Mouse (Mus musculus) hindbrain, embryonic 13.5 days (tissue): Measurements from ENCODE around the gene Lrrn2. TPM values are rescaled to one million over a fixed set of nuclear protein-coding genes. Genes with fewer than 3 reads are reported as not detected.
A peak's percentile ranks its signal among the peaks of the same experiment; 100 is the strongest.

Source experiments
- ATAC-seq: fragments of 200-750 bp; cut with Nextera tagmentation; 2 replicates; pipeline ENCODE4 v1.8.0; 2017; ENCODE audit warnings: moderate TSS enrichment; ENCODE audit not compliant: low FRiP score
- H3K27ac ChIP-seq: fragments of 300-500 bp; sonication (generic); 2 replicates; pipeline ENCODE4 v1.5.1; 2015; ENCODE audit warnings: inconsistent platforms, mild to moderate bottlenecking, moderate library complexity
- H3K27me3 ChIP-seq: fragments of 300-500 bp; sonication (generic); 2 replicates; pipeline ENCODE4 v1.6.1; 2015; ENCODE audit warnings: mild to moderate bottlenecking, inconsistent platforms
- H3K36me3 ChIP-seq: fragments of 300-500 bp; sonication (generic); 2 replicates; pipeline ENCODE4 v1.6.1; 2015; ENCODE audit warnings: mild to moderate bottlenecking, inconsistent platforms
- H3K4me1 ChIP-seq: fragments of 300-500 bp; sonication (generic); replicated peaks from 2 replicates; pipeline ENCODE4 v1.6.1; 2015; ENCODE audit warnings: inconsistent platforms
- H3K4me2 ChIP-seq: fragments of 300-500 bp; sonication (generic); 2 replicates; pipeline ENCODE4 v1.6.1; 2015; ENCODE audit warnings: inconsistent platforms, mild to moderate bottlenecking, moderate library complexity
- H3K4me3 ChIP-seq: fragments of 300-500 bp; sonication (generic); 2 replicates; pipeline ENCODE4 v1.5.1; 2015; ENCODE audit warnings: mild to moderate bottlenecking, inconsistent platforms
- H3K9ac ChIP-seq: fragments of 300-500 bp; sonication (generic); 2 replicates; pipeline ENCODE4 v1.6.1; 2015; ENCODE audit warnings: mild to moderate bottlenecking, inconsistent platforms
- H3K9me3 ChIP-seq: fragments of 300-500 bp; sonication (generic); 2 replicates; pipeline ENCODE4 v1.6.1; 2016; ENCODE audit warnings: inconsistent platforms
- WGBS: fragments of 180-500 bp; shearing (Covaris S2); methylation state at CpG from one replicate; pipeline ENCODE4 v1.1.7; 2015; 5-methylcytosine and 5-hydroxymethylcytosine counted together
- polyA plus RNA-seq: library from polyadenylated mRNA; unstranded; fragments of >200 nt; fragmentation: Nextera tagmentation; extraction: Ambion mirVana; gene quantifications from 2 replicates; pipeline ENCODE4 v1.2.1, GENCODE M21; 2015

Lrrn2 gene
- polyA plus RNA-seq, 1 experiment from 2014 or later = 27.2 TPM

- no peak overlapping the region for H3K4me2 ChIP-seq
- no peaks in the 10 kb centered on the region for H3K9me3 ChIP-seq
- peaks cover 34% of the 10 kb centered on the region for H3K4me1 ChIP-seq
- 60% methylated on average over 11 of the region's 11 CpGs for WGBS
- no peak overlapping the region; the same call in 1 of the 2 replicates for H3K9ac ChIP-seq
- no peaks in the 10 kb centered on the region for H3K27me3 ChIP-seq
- H3K36me3 ChIP-seq = no peaks in the 10 kb centered on the region
- ATAC-seq = peak; percentile 53
- no peak overlapping the region for H3K4me3 ChIP-seq
- peak overlapping the region; percentile 40; the same call in 1 of the 2 replicates for H3K27ac ChIP-seq
These were observed 10.2 kb downstream of the Lrrn2 start for GRCm38 (mm10) chr1:132890161-132890794.

- ATAC-seq = no peak
- Histone ChIP-seq H3K9ac (no peak overlapping the region), H3K27ac (no peak overlapping the region), H3K27me3 (no peaks in the 10 kb centered on the region), H3K36me3 (peaks cover 4% of the 10 kb centered on the region; the same call in 1 of the 2 replicates), H3K4me3 (no peak overlapping the region), H3K9me3 (no peaks in the 10 kb centered on the region), H3K4me2 (no peak overlapping the region), H3K4me1 (peaks cover 21% of the 10 kb centered on the region)
- WGBS = 89% methylated on average over 2 of the region's 2 CpGs
These were observed 12.0 kb downstream of the Lrrn2 start for GRCm38 (mm10) chr1:132892065-132892464.

GRCm38 (mm10) chr1:132893311-132894077, 13.4 kb downstream of the Lrrn2 start:
- WGBS = 75% methylated on average over 17 of the region's 17 CpGs
- no peak for ATAC-seq
- no peaks in the 10 kb centered on the region for H3K27me3 ChIP-seq
- no peak overlapping the region for H3K4me3 ChIP-seq
- H3K4me2 ChIP-seq = no peak overlapping the region
- no peak overlapping the region for H3K9ac ChIP-seq
- no peaks in the 10 kb centered on the region for H3K9me3 ChIP-seq
- no peak overlapping the region for H3K27ac ChIP-seq
- peaks cover 18% of the 10 kb centered on the region for H3K4me1 ChIP-seq
- peaks cover 4% of the 10 kb centered on the region; the same call in 1 of the 2 replicates for H3K36me3 ChIP-seq

GRCm38 (mm10) chr1:132899029-132899428, 19.0 kb downstream of the Lrrn2 start:
- H3K4me3 ChIP-seq = no peak overlapping the region
- no peaks in the 10 kb centered on the region for H3K9me3 ChIP-seq
- no peak overlapping the region for H3K9ac ChIP-seq
- peaks cover 35% of the 10 kb centered on the region for H3K4me1 ChIP-seq
- 0 out of 2 replicates have a peak overlapping the region, but pooled peaks have one; percentile 52 for H3K27ac ChIP-seq
- H3K4me2 ChIP-seq = no peak overlapping the region
- WGBS = 78% methylated on average over 5 of the region's 6 CpGs
- no peak for ATAC-seq
- 0 out of 2 replicates have a peak, but pooled peaks cover under 1% of the 10 kb centered on the region for H3K27me3 ChIP-seq
- H3K36me3 ChIP-seq = peaks cover 4% of the 10 kb centered on the region; the same call in 1 of the 2 replicates

GRCm38 (mm10) chr1:132899626-132900025, 19.6 kb downstream of the Lrrn2 start:
- 0 out of 2 replicates have a peak, but pooled peaks cover 4% of the 10 kb centered on the region for H3K27me3 ChIP-seq
- H3K9ac ChIP-seq = no peak overlapping the region
- 0 out of 2 replicates have a peak overlapping the region, but pooled peaks have one; percentile 52 for H3K27ac ChIP-seq
- peaks cover 4% of the 10 kb centered on the region; the same call in 1 of the 2 replicates for H3K36me3 ChIP-seq
- no peak overlapping the region for H3K4me2 ChIP-seq
- peaks cover 35% of the 10 kb centered on the region for H3K4me1 ChIP-seq
- WGBS = 67% methylated on average over 7 of the region's 7 CpGs
- no peaks in the 10 kb centered on the region for H3K9me3 ChIP-seq
- no peak for ATAC-seq
- no peak overlapping the region for H3K4me3 ChIP-seq

- Histone ChIP-seq H3K4me1 (peaks cover 35% of the 10 kb centered on the region), H3K4me3 (no peak overlapping the region), H3K27ac (no peak overlapping the region), H3K27me3 (0 out of 2 replicates have a peak, but pooled peaks cover 4% of the 10 kb centered on the region), H3K9me3 (no peaks in the 10 kb centered on the region), H3K4me2 (no peak overlapping the region), H3K9ac (no peak overlapping the region), H3K36me3 (peaks cover 4% of the 10 kb centered on the region; the same call in 1 of the 2 replicates)
- WGBS = 88% methylated on average over 5 of the region's 5 CpGs
- no peak for ATAC-seq
These were observed 20.9 kb downstream of the Lrrn2 start for GRCm38 (mm10) chr1:132900945-132901344.

GRCm38 (mm10) chr1:132903519-132903918, 23.4 kb downstream of the Lrrn2 start:
- 52% methylated on average over 4 of the region's 4 CpGs for WGBS

GRCm38 (mm10) chr1:132909090-132909489, 29.0 kb downstream of the Lrrn2 start:
- WGBS = 61% methylated on average over 4 of the region's 4 CpGs
- H3K4me2 ChIP-seq = no peak overlapping the region
- H3K27me3 ChIP-seq = 0 out of 2 replicates have a peak, but pooled peaks cover 3% of the 10 kb centered on the region
- H3K27ac ChIP-seq = no peak overlapping the region
- no peaks in the 10 kb centered on the region for H3K36me3 ChIP-seq
- no peak overlapping the region for H3K4me3 ChIP-seq
- H3K9ac ChIP-seq = no peak overlapping the region
- H3K4me1 ChIP-seq = peaks cover 35% of the 10 kb centered on the region
- no peak for ATAC-seq
- H3K9me3 ChIP-seq = no peaks in the 10 kb centered on the region

More at GRCm38 (mm10) chr1:132903519-132903918, 23.4 kb downstream of the Lrrn2 start:
- Histone ChIP-seq H3K36me3 (no peaks in the 10 kb centered on the region), H3K4me3 (no peak overlapping the region), H3K4me2 (no peak overlapping the region), H3K27ac (no peak overlapping the region), H3K27me3 (0 out of 2 replicates have a peak, but pooled peaks cover 4% of the 10 kb centered on the region), H3K4me1 (peaks cover 35% of the 10 kb centered on the region), H3K9ac (no peak overlapping the region), H3K9me3 (no peaks in the 10 kb centered on the region)
- ATAC-seq = no peak

- Histone ChIP-seq H3K27me3 (no peaks in the 10 kb centered on the region), H3K36me3 (no peaks in the 10 kb centered on the region), H3K9ac (no peak overlapping the region), H3K4me3 (no peak overlapping the region), H3K4me2 (no peak overlapping the region), H3K9me3 (no peaks in the 10 kb centered on the region), H3K4me1 (peaks cover 35% of the 10 kb centered on the region), H3K27ac (peak overlapping the region; percentile 81)
- peak; percentile 2; the same call in 1 of the 2 replicates for ATAC-seq
- WGBS = 85% methylated on average over 1 of the region's 1 CpGs
These were observed 29.9 kb downstream of the Lrrn2 start for GRCm38 (mm10) chr1:132909951-132910350.

GRCm38 (mm10) chr1:132910414-132911041, 30.5 kb downstream of the Lrrn2 start:
- Histone ChIP-seq H3K4me3 (no peak overlapping the region), H3K9ac (no peak overlapping the region), H3K4me1 (peaks cover 35% of the 10 kb centered on the region), H3K27me3 (no peaks in the 10 kb centered on the region), H3K4me2 (0 out of 2 replicates have a peak overlapping the region, but pooled peaks have one; percentile 17), H3K9me3 (no peaks in the 10 kb centered on the region), H3K36me3 (no peaks in the 10 kb centered on the region), H3K27ac (peak overlapping the region; percentile 81)
- WGBS = 34% methylated on average over 11 of the region's 11 CpGs
- ATAC-seq = peak; percentile 50; the same call in 1 of the 2 replicates

GRCm38 (mm10) chr1:132915849-132916493, 35.9 kb downstream of the Lrrn2 start:
- no peaks in the 10 kb centered on the region for H3K27me3 ChIP-seq
- WGBS = 41% methylated on average over 6 of the region's 6 CpGs
- H3K36me3 ChIP-seq = no peaks in the 10 kb centered on the region
- 0 out of 2 replicates have a peak, but pooled peaks have one; percentile 5 for ATAC-seq
- H3K9ac ChIP-seq = no peak overlapping the region
- no peaks in the 10 kb centered on the region for H3K9me3 ChIP-seq
- peak overlapping the region; percentile 9 for H3K27ac ChIP-seq
- no peak overlapping the region for H3K4me3 ChIP-seq
- no peak overlapping the region for H3K4me2 ChIP-seq
- H3K4me1 ChIP-seq = peaks cover 65% of the 10 kb centered on the region
